Mouse (Mus musculus) layer of hippocampus, adult 2 months (tissue): ENCODE results near the gene Hspb1. TPM values are rescaled to one million over a fixed set of nuclear protein-coding genes. Genes with fewer than 3 reads are reported as not detected.

Experiments
- DNase-seq, 2 experiments: peaks; one replicate each; pipeline ENCODE4 v3.0.0; 2022; ENCODE audit warnings: low spot score in 2 of 2
- H3K27ac ChIP-seq: fragments of 200-600 bp; 2 replicates; pipeline ENCODE4 v1.8.1; 2022
- H3K4me3 ChIP-seq: fragments of 200-600 bp; 2 replicates; pipeline ENCODE4 v1.8.1; 2022; ENCODE audit warnings: mild to moderate bottlenecking
- CTCF ChIP-seq: fragments of 200-600 bp; conservative IDR thresholded peaks from 2 replicates; pipeline ENCODE4 v1.8.1; 2022; ENCODE audit warnings: antibody characterized with exemption, mild to moderate bottlenecking, moderate library complexity
- total RNA-seq, 2 experiments: library from RNA; stranded (reverse); gene quantifications; 2 replicates each; pipeline ENCODE4 v1.2.3; 2021

Gene Hspb1
- total RNA-seq, 2 experiments from 2014 or later, result 15.4 to 16.8 TPM

DNA sequence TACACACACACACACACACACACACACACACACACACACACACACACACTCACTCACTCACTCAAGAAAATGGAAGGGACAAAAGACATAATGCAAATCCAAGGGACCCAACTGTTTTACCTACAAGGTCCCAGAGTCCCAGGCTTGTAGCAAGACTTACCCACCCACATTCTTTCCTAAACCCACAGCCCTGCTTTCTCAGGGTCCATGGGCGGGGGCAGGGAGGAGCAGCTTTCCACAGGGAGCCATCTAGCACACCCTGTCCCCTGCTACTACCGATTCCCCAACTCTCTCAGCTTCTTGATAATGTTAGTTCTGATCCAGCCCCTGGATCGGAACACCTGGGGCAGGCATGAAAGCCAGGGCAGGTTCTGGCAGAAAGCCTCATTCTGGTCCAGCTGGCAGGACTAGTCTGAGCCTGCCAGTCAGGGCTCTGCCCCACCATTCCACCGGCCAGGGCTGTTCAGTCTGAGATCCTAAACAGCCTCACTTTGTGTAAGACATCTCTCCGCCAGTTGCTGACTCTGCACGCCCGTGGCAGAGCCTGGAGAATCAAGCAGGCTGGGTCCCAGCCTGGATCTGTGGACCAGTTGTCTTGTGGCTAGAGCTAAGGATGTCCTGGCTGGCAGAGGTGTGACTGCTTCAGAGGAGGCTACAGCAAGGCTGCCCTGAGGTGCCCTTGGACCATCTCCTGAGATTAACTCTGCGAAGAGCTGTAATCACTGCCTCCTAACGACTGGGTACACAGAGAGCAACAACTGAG, 5.1 kb downstream of the Hspb1 start:
- no peak overlapping the region for H3K4me3 ChIP-seq
- no peak for DNase-seq
- no peak overlapping the region for H3K27ac ChIP-seq
- TF ChIP-seq CTCF, result no peak

DNA sequence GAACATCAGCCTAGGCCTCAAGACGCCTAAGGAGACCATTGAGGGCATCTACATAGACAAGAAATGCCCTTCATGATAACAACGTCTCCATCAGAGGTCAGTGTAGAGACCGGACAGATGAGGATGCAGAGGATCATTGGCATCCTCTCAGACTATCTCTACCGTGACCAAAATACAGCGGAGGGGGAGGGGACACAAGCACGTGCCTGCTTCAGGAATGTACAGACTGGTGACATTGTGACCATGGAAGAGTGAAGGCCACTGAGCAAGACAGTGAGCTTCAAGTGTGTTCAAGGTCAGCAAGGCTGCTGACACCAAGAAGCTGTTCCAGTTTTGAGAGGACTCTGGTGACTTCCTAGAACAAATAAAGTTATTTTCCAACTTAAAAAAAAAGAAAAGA, 7.2 kb downstream of the Hspb1 start:
- no peak for TF ChIP-seq CTCF
- Histone ChIP-seq H3K4me3 (no peak overlapping the region), H3K27ac (no peak overlapping the region)
- DNase-seq, result no peak

DNA sequence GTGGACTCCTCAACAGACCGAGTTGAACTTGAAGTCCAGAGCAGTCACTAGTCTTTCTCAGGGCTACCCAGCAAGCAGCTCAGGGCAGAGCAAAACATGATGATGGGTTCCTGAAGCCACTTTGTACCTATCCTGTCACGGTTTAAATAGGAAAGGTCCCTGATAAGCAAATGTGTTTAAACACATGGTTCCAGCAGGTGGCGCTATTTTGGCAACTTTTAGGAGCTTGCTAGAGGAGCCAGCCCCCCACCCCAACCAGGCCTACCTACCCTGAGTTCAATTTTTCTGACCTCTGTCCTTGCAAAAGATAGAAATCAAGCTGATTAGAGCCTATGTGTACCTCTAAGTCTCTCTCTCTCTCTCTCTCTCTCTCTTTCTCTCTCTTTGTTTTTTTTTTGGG, 10.3 kb downstream of the Hspb1 start:
- TF ChIP-seq CTCF, result peak; percentile 83
- H3K4me3 ChIP-seq, result no peak overlapping the region
- no peak overlapping the region for H3K27ac ChIP-seq
- peak in 1 of 2 experiments; percentile 59 for DNase-seq

DNA sequence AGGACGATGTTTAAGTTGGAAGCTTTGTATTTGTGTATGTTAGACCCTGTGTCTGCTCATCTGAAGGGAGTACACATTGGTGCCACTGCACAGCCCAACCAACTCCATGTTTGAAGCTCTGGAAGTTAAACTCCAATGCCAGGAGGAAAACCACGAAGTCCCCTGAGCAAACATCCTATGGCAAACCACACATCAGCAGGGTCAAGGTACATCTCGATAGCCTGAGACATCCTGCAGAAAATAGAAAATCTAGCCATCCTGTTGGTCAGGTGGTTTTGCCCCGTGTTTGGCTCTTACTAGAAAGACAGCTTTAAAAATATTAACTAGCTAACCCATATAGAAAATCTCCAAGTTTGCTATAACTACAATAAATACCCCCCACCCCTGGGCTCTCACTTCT, 11.3 kb downstream of the Hspb1 start:
- H3K4me3 ChIP-seq, result no peak overlapping the region
- no peak overlapping the region for H3K27ac ChIP-seq
- DNase-seq, result no peak
- TF ChIP-seq CTCF, result no peak

DNA sequence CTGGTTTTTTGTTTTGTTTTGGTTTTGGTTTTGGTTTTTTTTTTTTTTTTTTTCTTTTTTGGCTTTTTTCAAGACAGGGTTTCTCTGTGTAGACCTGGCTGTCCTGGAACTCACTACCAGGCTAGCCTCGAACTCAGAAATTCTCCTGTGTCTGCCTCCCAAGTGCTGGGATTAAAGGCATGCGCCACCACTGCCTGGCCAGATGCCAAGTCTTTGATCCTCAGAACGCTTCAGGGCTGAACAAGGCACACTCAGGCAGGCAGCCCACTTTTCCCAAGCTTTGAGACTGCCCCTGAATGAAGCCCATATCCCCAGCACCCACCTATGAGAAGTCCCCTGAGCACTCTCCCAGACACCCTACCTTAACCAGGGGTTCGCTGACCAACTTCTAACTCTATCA, 12.1 kb downstream of the Hspb1 start:
- no peak overlapping the region for H3K4me3 ChIP-seq
- no peak for DNase-seq
- TF ChIP-seq CTCF, result no peak
- no peak overlapping the region for H3K27ac ChIP-seq

DNA sequence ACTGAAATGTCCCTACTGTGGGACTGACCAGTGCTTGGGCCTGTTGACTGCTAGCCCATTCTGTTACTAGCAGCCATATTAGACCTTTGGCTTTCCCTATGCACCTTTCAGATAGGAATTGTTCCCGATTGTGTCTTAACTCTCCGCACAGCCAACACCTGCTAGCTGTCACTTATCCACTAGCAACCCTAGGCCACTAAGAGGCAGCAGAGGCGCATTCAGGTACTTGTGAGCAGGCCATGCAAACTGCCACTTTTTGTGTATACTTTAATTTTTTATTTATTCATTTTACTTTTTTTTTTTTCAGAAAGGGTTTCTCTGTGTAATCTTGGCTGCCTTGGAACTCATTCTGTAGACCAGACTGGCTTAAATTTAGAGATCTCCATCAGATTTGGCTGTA, 13.0 kb downstream of the Hspb1 start:
- DNase-seq, result no peak
- TF ChIP-seq CTCF, result peak; percentile 66
- H3K4me3 ChIP-seq, result no peak overlapping the region
- no peak overlapping the region for H3K27ac ChIP-seq

DNA sequence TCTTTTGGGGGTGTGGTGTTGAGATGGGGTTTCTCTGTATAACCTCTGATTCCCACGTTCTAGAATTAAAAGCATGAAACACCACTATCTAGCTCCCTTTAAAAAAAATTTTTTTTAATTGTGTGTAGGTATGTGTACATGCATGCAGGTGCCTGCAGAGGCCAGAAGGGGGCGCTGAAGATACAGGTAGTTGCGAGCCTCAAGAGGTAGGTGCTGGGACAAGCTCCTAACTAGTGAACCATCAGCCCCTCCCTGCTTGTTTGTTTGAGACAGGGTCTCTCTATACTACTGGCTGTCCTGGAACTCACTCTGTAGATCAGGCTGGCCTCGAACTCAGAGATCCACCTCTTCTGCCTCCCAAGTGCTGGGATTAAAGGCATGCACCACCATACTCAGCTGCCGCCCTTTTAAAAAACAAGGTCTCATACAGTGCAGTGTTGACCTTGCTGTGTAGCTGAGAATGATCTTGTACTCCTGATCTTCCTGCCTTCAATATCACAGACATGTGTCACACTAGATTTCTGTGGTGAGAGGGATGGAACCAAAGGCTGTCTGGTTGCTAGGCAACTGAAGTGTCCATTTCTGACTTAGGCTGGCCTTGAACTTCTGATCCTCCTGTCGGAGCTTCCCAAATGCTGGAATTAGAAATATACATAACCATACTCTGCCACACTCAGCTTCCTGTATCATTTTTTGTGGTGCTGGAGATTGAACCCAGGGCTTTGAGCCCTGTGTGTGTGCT, 13.8 kb downstream of the Hspb1 start:
- no peak overlapping the region for H3K4me3 ChIP-seq
- H3K27ac ChIP-seq, result no peak overlapping the region
- peak; percentile 65 for TF ChIP-seq CTCF
- no peak for DNase-seq

DNA sequence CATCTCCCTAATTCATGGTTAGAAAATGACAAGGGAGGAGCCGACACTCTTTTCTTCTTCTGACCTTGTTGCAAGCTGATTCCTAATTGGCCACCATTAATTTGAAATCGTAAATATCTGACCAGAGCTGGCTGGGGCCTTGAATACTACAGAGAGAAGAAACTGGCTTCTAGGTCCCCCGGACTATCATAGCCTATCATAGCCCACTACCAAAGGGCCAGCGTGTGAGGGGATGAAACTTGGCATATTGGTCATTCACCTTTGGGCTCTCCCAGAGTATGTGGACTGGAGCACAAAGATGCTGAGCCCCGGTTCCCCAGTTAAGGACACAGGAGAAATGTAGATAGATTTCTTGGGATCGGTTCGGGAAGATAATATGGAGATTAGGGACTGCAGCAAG, 15.3 kb downstream of the Hspb1 start:
- Histone ChIP-seq H3K4me3 (peak overlapping the region; percentile 57), H3K27ac (peak overlapping the region; percentile 92)
- no peak for TF ChIP-seq CTCF
- DNase-seq, result no peak

DNA sequence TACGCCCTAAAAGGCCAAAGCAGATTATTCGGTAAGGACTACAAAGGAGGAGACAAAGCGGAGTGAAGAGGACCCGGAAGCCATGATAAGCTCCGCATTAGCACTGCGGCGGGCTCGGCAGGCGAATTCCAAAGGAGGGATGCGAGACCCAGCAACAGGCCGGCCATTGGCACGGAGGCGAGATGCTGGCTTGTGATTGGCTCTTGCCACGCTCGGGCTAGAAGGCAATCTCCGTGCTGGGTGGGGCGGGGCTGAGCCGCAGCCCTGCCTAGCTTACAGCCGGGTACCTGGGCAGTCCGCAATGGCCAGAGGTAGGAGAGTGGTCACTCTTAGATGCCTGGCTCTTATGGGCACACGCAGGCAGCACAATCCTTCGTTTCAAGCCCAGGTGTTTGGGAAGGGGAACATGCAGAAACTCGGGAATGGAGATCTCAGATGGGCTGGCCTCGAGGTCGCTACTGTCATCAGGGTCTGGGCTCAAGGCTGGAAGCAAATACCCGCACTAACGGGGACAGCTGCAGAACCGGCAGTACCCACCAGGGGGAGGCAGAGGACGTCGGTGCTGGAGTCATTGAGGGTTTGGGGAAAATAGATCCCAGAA, 15.9 kb downstream of the Hspb1 start:
- peak; percentile 95 to 98 for DNase-seq
- Histone ChIP-seq H3K4me3 (peak overlapping the region; percentile 57), H3K27ac (peak overlapping the region; percentile 92)
- peak; percentile 99 for TF ChIP-seq CTCF

DNA sequence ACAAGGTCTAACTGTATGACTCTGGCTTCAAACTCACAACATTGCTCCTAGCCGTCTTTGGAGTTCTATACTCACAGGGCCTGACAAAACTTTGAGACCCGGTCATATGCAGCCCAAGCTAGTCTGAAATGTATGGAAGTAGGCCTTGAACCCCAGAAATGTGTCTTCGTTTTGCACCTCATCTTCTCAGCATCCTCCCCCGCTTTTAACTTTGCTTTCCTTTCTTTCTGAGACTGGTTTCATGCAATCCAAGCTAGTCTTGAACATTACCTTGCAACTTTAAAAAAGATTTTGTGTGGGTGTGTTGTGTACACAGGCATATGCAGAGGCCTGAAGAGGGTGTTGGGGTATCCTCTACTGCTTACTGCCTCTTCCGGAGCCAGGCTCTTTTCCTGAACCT, 16.5 kb downstream of the Hspb1 start:
- Histone ChIP-seq H3K4me3 (peak overlapping the region; percentile 57), H3K27ac (peak overlapping the region; percentile 92)
- TF ChIP-seq CTCF, result no peak
- no peak for DNase-seq

DNA sequence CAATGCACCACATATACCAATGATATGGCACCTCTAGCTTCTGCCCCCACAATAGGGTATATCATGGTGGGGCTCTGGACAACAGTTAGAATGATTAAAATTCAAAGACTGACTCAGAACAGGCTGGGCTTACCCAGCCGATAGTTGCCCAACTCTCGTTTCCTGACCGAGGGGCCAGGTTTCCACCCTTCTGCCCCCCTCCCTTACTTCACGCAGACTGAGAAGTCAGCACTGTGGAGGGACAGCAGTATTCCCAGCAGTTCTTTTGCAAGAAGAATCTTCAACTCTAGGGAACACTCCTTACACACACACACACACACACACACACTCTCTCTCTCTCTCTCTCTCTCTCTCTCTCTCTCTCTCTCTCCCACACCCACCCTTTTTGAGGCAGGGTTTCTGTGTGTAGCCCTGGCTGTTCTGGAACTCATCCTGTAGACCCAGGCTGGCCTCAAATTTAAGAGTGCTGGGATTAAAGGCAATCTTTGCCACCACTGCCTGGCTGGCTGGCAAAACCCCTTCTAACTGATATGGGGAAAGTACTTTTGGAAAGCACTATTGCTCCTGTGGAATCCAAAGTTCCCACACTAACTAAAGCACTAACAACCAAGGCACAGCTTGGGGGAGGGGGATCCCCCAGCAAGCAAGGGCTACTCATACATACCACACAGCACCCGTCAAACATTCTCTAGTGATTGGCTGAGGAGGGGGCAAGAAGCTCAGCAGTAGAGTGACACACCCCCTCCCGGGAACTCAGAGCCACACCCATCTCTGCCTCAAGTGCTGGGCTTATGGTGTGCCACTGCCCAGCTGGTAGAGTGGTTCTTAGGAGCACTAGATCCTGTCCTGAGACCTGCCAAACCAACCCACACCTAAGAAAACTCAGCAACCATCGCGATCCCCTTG, 17.9 kb downstream of the Hspb1 start:
- Histone ChIP-seq H3K27ac (peak overlapping the region; percentile 92; the same call in 1 of the 2 replicates), H3K4me3 (no peak overlapping the region)
- TF ChIP-seq CTCF, result no peak
- no peak for DNase-seq

DNA sequence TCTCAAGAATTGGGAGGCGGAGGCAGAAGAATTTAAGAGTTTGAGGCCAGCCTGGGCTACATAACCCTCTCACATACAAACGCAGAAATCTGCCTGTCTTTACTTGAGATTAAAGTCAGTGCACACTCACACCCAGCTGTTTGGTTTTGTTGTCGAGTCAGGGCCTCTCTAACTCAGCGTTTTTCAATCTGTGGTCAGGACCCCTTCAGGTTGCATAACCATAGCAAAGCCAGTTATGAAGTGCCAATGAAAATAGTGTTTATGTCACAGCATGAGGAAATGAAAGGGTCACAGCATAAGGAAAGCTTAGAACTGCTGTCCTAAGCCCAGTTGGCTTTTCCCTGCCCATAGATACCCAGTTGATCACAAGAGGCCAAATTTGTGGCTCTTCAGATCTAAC, 19.1 kb downstream of the Hspb1 start:
- DNase-seq, result no peak
- H3K27ac ChIP-seq, result peak overlapping the region; percentile 76
- H3K4me3 ChIP-seq, result no peak overlapping the region
- no peak for TF ChIP-seq CTCF
